In the genomic region with DNA sequence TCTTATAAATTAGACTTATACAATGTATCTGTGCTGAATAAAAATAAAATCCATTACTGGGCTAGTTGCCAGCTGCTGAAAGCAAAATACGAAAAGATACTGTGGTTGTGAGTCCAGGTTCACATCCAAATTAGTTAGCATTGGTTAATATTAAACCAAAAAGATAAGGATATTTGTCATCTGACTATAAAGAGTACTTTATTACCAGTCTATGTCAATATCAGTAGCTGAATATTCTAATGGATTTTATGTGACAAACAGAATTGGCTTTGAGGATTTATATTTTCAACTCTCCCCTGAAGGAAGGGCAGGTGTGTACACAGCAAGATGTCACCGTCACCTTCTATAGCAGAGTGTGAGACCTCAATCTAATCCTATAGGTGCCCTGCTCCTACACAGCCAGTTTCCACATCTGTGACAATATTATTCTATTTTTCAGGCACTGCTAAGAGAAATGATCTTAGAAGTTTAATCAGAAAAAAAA, we compare ENCODE assay signal across 22 mouse cellular contexts.
DNase-seq lines count a peak whose midpoint lies in the region; ATAC-seq and TF ChIP-seq lines count a peak whose summit lies in the region.
"Had no signal": no experiment of that assay in that cellular context is flagged by ENCODE, and none has a peak within 500 bp of the region (broad histone marks: within the 10 kb centered on the region; RNA-seq: fewer than 3 reads in every experiment).

No protein-coding gene starts in this region.

- H3K4me1 ChIP-seq in stomach, embryonic 15.5 days: no peaks in the 10 kb centered on the region
- H3K4me1 ChIP-seq in stomach, postnatal 0 days (replicated peaks; ENCODE audit: control insufficient read depth, insufficient read depth): no peaks in the 10 kb centered on the region
- H3K4me1 ChIP-seq in intestine, embryonic 15.5 days (replicated peaks): no peaks in the 10 kb centered on the region
- H3K4me1 ChIP-seq in intestine, postnatal 0 days (replicated peaks; ENCODE audit: control insufficient read depth, insufficient read depth, low read length): no peaks in the 10 kb centered on the region
- H3K4me1 ChIP-seq in midbrain, embryonic 16.5 days (ENCODE audit: control insufficient read depth, insufficient read depth, low read length): no peaks in the 10 kb centered on the region
- no peaks in the 10 kb centered on the region for H3K4me1 ChIP-seq in forebrain, embryonic 16.5 days (replicated peaks; ENCODE audit: control insufficient read depth, insufficient read depth, low read length)
- H3K4me1 ChIP-seq: embryonic facial prominence, embryonic 10.5 days; embryonic facial prominence, embryonic 12.5 days; forebrain, embryonic 13.5 days; forebrain, embryonic 15.5 days had no signal

- no peak overlapping the region for H3K9ac ChIP-seq in stomach, embryonic 15.5 days
- H3K9ac ChIP-seq in stomach, postnatal 0 days (ENCODE audit: low read length): no peak overlapping the region
- H3K9ac ChIP-seq in intestine, embryonic 15.5 days: no peak overlapping the region
- no peak overlapping the region for H3K9ac ChIP-seq in intestine, postnatal 0 days (ENCODE audit: low read depth, low read length)
- H3K9ac ChIP-seq in midbrain, embryonic 16.5 days (ENCODE audit: low read depth, low read length): no peak overlapping the region
- H3K9ac ChIP-seq in forebrain, embryonic 16.5 days (replicated peaks; ENCODE audit: low read depth, low read length): no peak overlapping the region
- H3K9ac ChIP-seq: embryonic facial prominence, embryonic 12.5 days; forebrain, embryonic 13.5 days; forebrain, embryonic 15.5 days had no signal

- H3K27me3 ChIP-seq in stomach, embryonic 15.5 days (replicated peaks): no peaks in the 10 kb centered on the region
- no peaks in the 10 kb centered on the region for H3K27me3 ChIP-seq in stomach, postnatal 0 days (ENCODE audit: control insufficient read depth, insufficient read depth, low read length)
- no peaks in the 10 kb centered on the region for H3K27me3 ChIP-seq in intestine, embryonic 15.5 days (replicated peaks)
- no peaks in the 10 kb centered on the region for H3K27me3 ChIP-seq in intestine, postnatal 0 days (replicated peaks; ENCODE audit: control insufficient read depth, insufficient read depth, low read length)
- no peaks in the 10 kb centered on the region for H3K27me3 ChIP-seq in midbrain, embryonic 16.5 days (ENCODE audit: control insufficient read depth, insufficient read depth, low read depth, low read length)
- H3K27me3 ChIP-seq in forebrain, embryonic 16.5 days (replicated peaks; ENCODE audit: control insufficient read depth, insufficient read depth, low read length): no peaks in the 10 kb centered on the region
- H3K27me3 ChIP-seq: CH12.LX; embryonic facial prominence, embryonic 12.5 days; forebrain, embryonic 13.5 days; forebrain, embryonic 15.5 days; Patski had no signal

- H3K9me3 ChIP-seq in stomach, embryonic 15.5 days: no peaks in the 10 kb centered on the region
- no peaks in the 10 kb centered on the region for H3K9me3 ChIP-seq in stomach, postnatal 0 days (ENCODE audit: control insufficient read depth, low read length)
- no peaks in the 10 kb centered on the region for H3K9me3 ChIP-seq in intestine, embryonic 15.5 days
- H3K9me3 ChIP-seq in intestine, postnatal 0 days (ENCODE audit: control insufficient read depth): no peaks in the 10 kb centered on the region
- no peaks in the 10 kb centered on the region for H3K9me3 ChIP-seq in midbrain, embryonic 16.5 days (replicated peaks; ENCODE audit: control insufficient read depth, low read length, poor library complexity, severe bottlenecking)
- no peaks in the 10 kb centered on the region for H3K9me3 ChIP-seq in forebrain, embryonic 16.5 days (ENCODE audit: control insufficient read depth, low read length)
- H3K9me3 ChIP-seq: embryonic facial prominence, embryonic 10.5 days; embryonic facial prominence, embryonic 12.5 days; forebrain, embryonic 13.5 days; forebrain, embryonic 15.5 days had no signal

- H3K27ac ChIP-seq in stomach, embryonic 15.5 days: no peak overlapping the region
- no peak overlapping the region for H3K27ac ChIP-seq in stomach, postnatal 0 days (replicated peaks)
- no peak overlapping the region for H3K27ac ChIP-seq in intestine, embryonic 15.5 days
- H3K27ac ChIP-seq in intestine, postnatal 0 days (ENCODE audit: low read depth, low read length): no peak overlapping the region
- H3K27ac ChIP-seq in midbrain, embryonic 16.5 days (ENCODE audit: low read length): no peak overlapping the region
- H3K27ac ChIP-seq in forebrain, embryonic 16.5 days (ENCODE audit: low read length): no peak overlapping the region
- H3K27ac ChIP-seq: embryonic facial prominence, embryonic 10.5 days; embryonic facial prominence, embryonic 12.5 days; forebrain, embryonic 13.5 days; forebrain, embryonic 15.5 days had no signal

- no peak for DNase-seq in stomach, postnatal 0 days (ENCODE audit: low spot score)
- DNase-seq: adrenal gland, adult 8-10 months; adrenal gland, postnatal 14 days; adrenal gland, postnatal 36 days; cerebellum, adult 11-12 months; cerebellum, adult 9-10 months; cerebellum, postnatal 10 days; cerebellum, postnatal 25 days had no signal

- no peaks in the 10 kb centered on the region for H3K36me3 ChIP-seq in stomach, embryonic 15.5 days
- no peaks in the 10 kb centered on the region for H3K36me3 ChIP-seq in stomach, postnatal 0 days (ENCODE audit: control insufficient read depth, insufficient read depth, low read length)
- H3K36me3 ChIP-seq in intestine, embryonic 15.5 days: no peaks in the 10 kb centered on the region
- H3K36me3 ChIP-seq in intestine, postnatal 0 days (ENCODE audit: control insufficient read depth, insufficient read depth): no peaks in the 10 kb centered on the region
- no peaks in the 10 kb centered on the region for H3K36me3 ChIP-seq in midbrain, embryonic 16.5 days (ENCODE audit: control insufficient read depth, insufficient read depth, low read length)
- no peaks in the 10 kb centered on the region for H3K36me3 ChIP-seq in forebrain, embryonic 16.5 days (ENCODE audit: control insufficient read depth, insufficient read depth)
- H3K36me3 ChIP-seq: embryonic facial prominence, embryonic 10.5 days; embryonic facial prominence, embryonic 12.5 days; forebrain, embryonic 15.5 days; G1E had no signal

- no peak overlapping the region for H3K4me2 ChIP-seq in stomach, embryonic 15.5 days
- H3K4me2 ChIP-seq in stomach, postnatal 0 days (replicated peaks; ENCODE audit: low read depth): no peak overlapping the region
- H3K4me2 ChIP-seq in intestine, embryonic 15.5 days (replicated peaks): no peak overlapping the region
- H3K4me2 ChIP-seq in intestine, postnatal 0 days (replicated peaks; ENCODE audit: low read depth): no peak overlapping the region
- H3K4me2 ChIP-seq in midbrain, embryonic 16.5 days (ENCODE audit: low read length): no peak overlapping the region
- no peak overlapping the region for H3K4me2 ChIP-seq in forebrain, embryonic 16.5 days (ENCODE audit: low read length)
- H3K4me2 ChIP-seq: embryonic facial prominence, embryonic 12.5 days; forebrain, embryonic 13.5 days; forebrain, embryonic 15.5 days had no signal

- no peak overlapping the region for H3K4me3 ChIP-seq in stomach, embryonic 15.5 days (replicated peaks)
- no peak overlapping the region for H3K4me3 ChIP-seq in stomach, postnatal 0 days (ENCODE audit: low read depth, low read length)
- no peak overlapping the region for H3K4me3 ChIP-seq in intestine, embryonic 15.5 days (replicated peaks)
- H3K4me3 ChIP-seq in intestine, postnatal 0 days (ENCODE audit: low read depth, low read length): no peak overlapping the region
- no peak overlapping the region for H3K4me3 ChIP-seq in midbrain, embryonic 16.5 days (ENCODE audit: low read depth, low read length)
- H3K4me3 ChIP-seq in forebrain, embryonic 16.5 days (replicated peaks; ENCODE audit: low read length): no peak overlapping the region
- H3K4me3 ChIP-seq: embryonic facial prominence, embryonic 10.5 days; embryonic facial prominence, embryonic 12.5 days; forebrain, embryonic 13.5 days; forebrain, embryonic 15.5 days had no signal

- no peak for TF ChIP-seq EP300 in stomach, postnatal 0 days (optimal IDR thresholded peaks at IDR 0.05)

- TF ChIP-seq CTCF in stomach, postnatal 0 days (IDR thresholded peaks at IDR 0.05; ENCODE audit: low read depth): no peak
- no peak for TF ChIP-seq CTCF in intestine, postnatal 0 days (IDR thresholded peaks at IDR 0.05; ENCODE audit: low read depth)

- 58% methylated on average over 2 of the region's 2 CpGs for WGBS in stomach, embryonic 15.5 days
- WGBS in stomach, postnatal 0 days: 46% methylated on average over 2 of the region's 2 CpGs
- 56% methylated on average over 2 of the region's 2 CpGs for WGBS in intestine, embryonic 15.5 days
- 34% methylated on average over 2 of the region's 2 CpGs for WGBS in intestine, postnatal 0 days
- WGBS in midbrain, embryonic 16.5 days: 78% methylated on average over 2 of the region's 2 CpGs
- 78% methylated on average over 2 of the region's 2 CpGs for WGBS in forebrain, embryonic 16.5 days

- 0 out of 2 replicates have a peak, but pooled peaks have one; percentile 22 for ATAC-seq in stomach, embryonic 15.5 days (ENCODE audit: insufficient read depth, low FRiP score, low read depth)
- no peak for ATAC-seq in stomach, postnatal 0 days (ENCODE audit: low FRiP score, low TSS enrichment)
- ATAC-seq in intestine, embryonic 15.5 days: peak; percentile 92
- ATAC-seq in intestine, postnatal 0 days: peak; percentile 45
- no peak for ATAC-seq in midbrain, embryonic 16.5 days
- ATAC-seq in forebrain, embryonic 16.5 days: no peak
- ATAC-seq: activated CD4-positive, CD25-positive, alpha-beta regulatory T cell, adult 4 months; CD4-positive, CD25-positive, alpha-beta regulatory T cell, adult 4 months; forebrain, embryonic 13.5 days; forebrain, embryonic 15.5 days; Patski had no signal

Comparison
In these comparisons a context has a peak if more than half of its experiments do, and no peak if none do; other contexts are left out.
1. ATAC-seq: peak in stomach, embryonic 15.5 days (single experiment), intestine, embryonic 15.5 days (single experiment) and intestine, postnatal 0 days (single experiment); none in stomach, postnatal 0 days (single experiment), midbrain, embryonic 16.5 days (single experiment) and forebrain, embryonic 16.5 days (single experiment).